Mouse (Mus musculus) limb, embryonic 15.5 days (tissue): ENCODE results near the gene Fam3c. TPM values are rescaled to one million over a fixed set of nuclear protein-coding genes. Genes with fewer than 3 reads are reported as not detected.
"Not testable (repeated sequence)": the region's sequence is repeated elsewhere in the genome, so short reads cannot be mapped to it uniquely, and the experiment has no call there.

Experiments used
- ATAC-seq: fragments of 200-750 bp; cut with Nextera tagmentation; 2 replicates; pipeline ENCODE4 v1.8.0; 2017; ENCODE audit warnings: low read depth, moderate TSS enrichment; ENCODE audit not compliant: insufficient number of reproducible peaks, low FRiP score, low TSS enrichment
- H3K27ac ChIP-seq: fragments of 300-500 bp; sonication (generic); 2 replicates; pipeline ENCODE4 v1.5.1; 2015; ENCODE audit warnings: moderate library complexity, mild to moderate bottlenecking, inconsistent platforms
- H3K27me3 ChIP-seq: fragments of 300-500 bp; sonication (generic); 2 replicates; pipeline ENCODE4 v1.6.1; 2015; ENCODE audit warnings: inconsistent platforms
- H3K36me3 ChIP-seq: fragments of 300-500 bp; sonication (generic); 2 replicates; pipeline ENCODE4 v1.6.1; 2015; ENCODE audit warnings: inconsistent platforms
- H3K4me1 ChIP-seq: fragments of 300-500 bp; sonication (generic); 2 replicates; pipeline ENCODE4 v1.6.1; 2015; ENCODE audit warnings: inconsistent platforms
- H3K4me2 ChIP-seq: fragments of 300-500 bp; sonication (generic); 2 replicates; pipeline ENCODE4 v1.6.1; 2015; ENCODE audit warnings: mild to moderate bottlenecking, inconsistent platforms
- H3K4me3 ChIP-seq: fragments of 300-500 bp; sonication (generic); 2 replicates; pipeline ENCODE4 v1.5.1; 2015; ENCODE audit warnings: mild to moderate bottlenecking, inconsistent platforms
- H3K9ac ChIP-seq: fragments of 300-500 bp; sonication (generic); 2 replicates; pipeline ENCODE4 v1.6.1; 2015; ENCODE audit warnings: inconsistent platforms
- H3K9me3 ChIP-seq: fragments of 300-500 bp; sonication (generic); 2 replicates; pipeline ENCODE4 v1.6.1; 2016; ENCODE audit warnings: inconsistent platforms
- WGBS: fragments of 180-500 bp; shearing (Covaris S2); methylation state at CpG from one replicate; pipeline ENCODE4 v1.1.7; 2015; 5-methylcytosine and 5-hydroxymethylcytosine counted together
- polyA plus RNA-seq: library from polyadenylated mRNA; unstranded; fragments of >200 nt; fragmentation: Nextera tagmentation; extraction: Ambion mirVana; gene quantifications from 2 replicates; pipeline ENCODE4 v1.2.1, GENCODE M21; 2015

Gene Fam3c
- polyA plus RNA-seq, 1 experiment from 2014 or later = 64.3 TPM

DNA sequence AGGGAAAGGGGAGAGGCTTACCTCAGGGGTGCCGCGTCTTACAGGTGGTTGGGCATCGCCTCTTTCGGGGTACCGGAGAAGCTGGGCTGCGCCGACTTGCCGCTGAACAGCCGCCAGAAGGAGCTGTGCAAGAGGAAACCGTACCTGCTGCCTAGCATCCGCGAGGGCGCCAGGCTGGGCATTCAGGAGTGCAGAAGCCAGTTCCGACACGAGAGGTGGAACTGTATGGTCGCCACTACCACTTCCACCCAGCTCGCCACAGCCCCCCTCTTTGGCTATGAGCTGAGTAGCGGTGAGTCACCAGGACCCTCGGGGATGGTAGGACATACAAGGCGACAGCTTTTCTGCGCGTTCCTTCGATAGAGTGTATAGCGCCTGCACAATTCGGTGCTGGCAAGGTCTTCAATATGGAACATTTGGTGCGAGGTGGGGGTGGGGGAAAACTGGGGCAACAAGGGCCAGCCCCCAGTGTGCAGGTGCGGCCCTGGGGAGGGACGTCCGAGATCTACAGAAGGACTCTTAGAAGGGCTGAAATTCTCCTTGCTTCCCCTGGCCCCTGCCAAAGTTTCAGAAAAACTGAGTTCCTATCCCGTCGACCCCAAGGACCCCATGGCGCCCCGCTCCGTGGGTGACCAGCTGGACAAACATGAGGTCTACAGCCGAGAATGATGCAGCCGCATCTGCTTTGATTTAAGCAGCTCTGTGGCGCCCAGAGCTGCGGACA lies 67.1 kb downstream of the Fam3c start:
- ATAC-seq = peak; percentile 44
- peaks cover 46% of the 10 kb centered on the region for H3K27me3 ChIP-seq

DNA sequence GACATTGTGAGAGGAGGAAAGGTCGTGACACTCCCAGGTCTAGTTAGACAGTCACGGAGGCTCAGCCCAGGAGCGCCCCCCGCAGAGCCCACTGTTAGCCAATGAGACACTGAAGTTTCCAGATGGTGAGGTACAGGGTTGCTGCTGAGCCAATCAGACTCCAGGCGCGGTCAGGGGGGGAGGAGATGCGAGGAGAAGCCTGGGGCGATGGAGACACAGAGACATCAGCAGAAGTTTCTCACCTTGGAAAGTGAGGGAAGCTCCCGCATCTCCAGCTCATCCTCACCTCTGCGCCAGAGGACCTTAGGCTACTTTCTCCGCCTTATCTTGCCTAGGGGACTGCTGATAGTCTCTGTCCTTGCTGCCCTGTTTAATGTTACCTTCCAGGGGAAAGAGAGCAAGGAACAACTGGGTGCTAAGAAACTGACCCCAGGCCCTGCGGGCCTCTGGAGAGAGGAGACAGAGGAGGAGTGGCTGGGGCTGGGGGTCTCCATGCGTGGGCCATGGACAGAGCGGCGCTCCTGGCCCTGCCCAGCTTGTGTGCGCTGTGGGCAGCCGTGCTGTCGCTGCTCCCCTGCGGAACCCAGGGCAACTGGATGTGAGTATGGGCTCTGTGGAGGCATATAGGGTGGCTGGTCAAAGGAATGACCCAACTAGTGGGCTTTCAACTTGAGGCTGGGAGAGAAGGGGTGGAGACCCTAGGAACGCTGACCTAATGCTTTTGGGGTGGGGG lies 67.9 kb downstream of the Fam3c start, which contains the start of gene Wnt16:
Wnt16 (plus strand) TSS at position 224 of the 733 bp plus-strand sequence.
- H3K27me3 ChIP-seq = peaks cover 46% of the 10 kb centered on the region
- peak; percentile 65 for ATAC-seq
- under 1% methylated on average over 20 of the region's 20 CpGs for WGBS
- H3K36me3 ChIP-seq = no peaks in the 10 kb centered on the region
- no peaks in the 10 kb centered on the region for H3K9me3 ChIP-seq
- 0 out of 2 replicates have a peak within 1 kb of the TSS, but pooled peaks have one; percentile 10 for H3K9ac ChIP-seq
- H3K4me1 ChIP-seq = peaks cover 23% of the 10 kb centered on the region
- H3K4me2 ChIP-seq = peak within 1 kb of the TSS; percentile 81
- peak within 1 kb of the TSS; percentile 46 for H3K4me3 ChIP-seq
- no peak within 1 kb of the TSS for H3K27ac ChIP-seq

More for the DNA sequence above, 67.1 kb downstream of the Fam3c start:
- WGBS = under 1% methylated on average over 38 of the region's 38 CpGs
- peak overlapping the region; percentile 81 for H3K4me2 ChIP-seq
- H3K4me3 ChIP-seq = peak overlapping the region; percentile 46
- H3K36me3 ChIP-seq = no peaks in the 10 kb centered on the region
- H3K27ac ChIP-seq = no peak overlapping the region
- H3K9ac ChIP-seq = 0 out of 2 replicates have a peak overlapping the region, but pooled peaks have one; percentile 10
- H3K4me1 ChIP-seq = peaks cover 22% of the 10 kb centered on the region
- H3K9me3 ChIP-seq = no peaks in the 10 kb centered on the region

DNA sequence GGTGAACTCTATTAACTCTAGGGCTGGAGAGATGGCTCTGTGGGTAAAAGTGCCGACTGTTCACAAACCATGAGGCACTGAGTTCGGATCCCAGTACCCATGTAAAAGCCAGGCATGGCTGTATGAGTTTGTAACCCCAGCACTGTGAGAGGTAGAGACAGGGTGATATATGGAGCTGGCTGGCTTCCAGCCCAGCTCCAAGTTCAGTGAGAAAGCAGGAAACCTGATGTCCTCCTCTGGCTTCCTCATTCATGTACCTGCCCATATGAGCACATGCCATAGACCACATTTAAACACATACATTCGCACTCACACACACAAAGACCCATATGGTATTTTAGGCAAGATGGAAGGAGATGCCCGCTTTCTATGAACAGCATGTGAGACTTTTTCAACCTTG lies 73.6 kb downstream of the Fam3c start:
- Histone ChIP-seq H3K9me3 (no peaks in the 10 kb centered on the region), H3K27me3 (peaks cover 14% of the 10 kb centered on the region), H3K4me3 (no peak overlapping the region), H3K4me1 (peaks cover 23% of the 10 kb centered on the region), H3K27ac (no peak overlapping the region), H3K4me2 (no peak overlapping the region), H3K36me3 (no peaks in the 10 kb centered on the region), H3K9ac (no peak overlapping the region)
- ATAC-seq = no peak
- WGBS = 68% methylated on average over 4 of the region's 4 CpGs

DNA sequence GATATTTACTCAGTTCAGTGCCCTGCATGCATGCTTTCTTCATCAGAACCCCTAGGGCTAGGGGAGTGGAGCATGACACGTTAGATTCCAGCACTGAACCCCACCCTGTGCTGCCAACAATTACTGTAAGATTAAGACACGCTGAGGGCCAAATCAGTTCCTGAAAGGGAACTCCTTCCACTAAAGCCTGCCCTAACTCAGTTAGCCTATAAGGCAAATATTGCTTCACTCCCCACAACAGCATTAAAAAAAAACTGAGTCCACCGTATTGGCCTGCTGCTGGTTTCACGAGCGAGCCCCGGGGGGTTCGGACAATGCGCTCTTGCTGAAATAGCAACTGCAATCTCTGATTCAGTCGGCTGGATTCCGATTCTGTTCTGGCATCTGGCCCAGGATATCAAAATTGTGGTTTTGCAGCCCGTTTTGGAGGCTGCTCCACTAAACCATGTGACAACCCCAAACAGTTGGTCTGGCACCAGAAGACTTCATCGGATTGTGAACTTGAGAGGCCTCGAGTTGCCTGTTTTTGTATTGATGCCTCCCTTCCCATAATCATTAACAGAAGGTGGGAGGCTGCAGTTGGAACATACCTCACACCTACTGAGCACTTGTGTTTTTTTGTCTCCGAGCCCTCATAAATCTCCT lies 75.7 kb downstream of the Fam3c start:
- Histone ChIP-seq H3K4me2 (peak overlapping the region; percentile 37), H3K9ac (no peak overlapping the region), H3K4me3 (no peak overlapping the region), H3K9me3 (no peaks in the 10 kb centered on the region), H3K27me3 (no peaks in the 10 kb centered on the region), H3K36me3 (no peaks in the 10 kb centered on the region), H3K4me1 (peaks cover 23% of the 10 kb centered on the region), H3K27ac (peak overlapping the region; percentile 33; the same call in 1 of the 2 replicates)
- 7% methylated on average over 14 of the region's 14 CpGs for WGBS
- peak; percentile 79 for ATAC-seq

DNA sequence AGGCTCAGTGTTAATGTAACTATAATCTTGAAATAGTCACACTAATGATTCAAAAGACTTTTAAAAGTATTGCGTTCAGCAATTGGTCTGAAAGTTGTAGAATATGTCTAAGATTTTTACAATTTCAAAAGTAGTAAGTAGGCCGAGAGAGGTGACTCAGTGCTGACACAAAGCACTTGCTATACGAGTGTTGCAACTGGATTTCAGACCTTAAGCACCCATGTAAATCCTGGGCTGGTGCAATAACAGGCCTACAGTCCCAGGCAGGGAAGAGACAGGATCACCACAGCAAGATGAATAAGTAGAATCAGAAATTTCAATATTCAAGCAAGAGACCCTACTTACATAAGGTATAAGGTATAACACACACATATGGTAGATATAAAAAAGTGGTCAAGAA lies 78.1 kb downstream of the Fam3c start:
- ATAC-seq = no peak
- Histone ChIP-seq H3K27ac (no peak overlapping the region), H3K4me3 (no peak overlapping the region), H3K4me1 (peaks cover 19% of the 10 kb centered on the region), H3K36me3 (no peaks in the 10 kb centered on the region), H3K27me3 (no peaks in the 10 kb centered on the region), H3K9ac (no peak overlapping the region), H3K4me2 (no peak overlapping the region), H3K9me3 (no peaks in the 10 kb centered on the region)
- WGBS = 81% methylated on average over 3 of the region's 3 CpGs

DNA sequence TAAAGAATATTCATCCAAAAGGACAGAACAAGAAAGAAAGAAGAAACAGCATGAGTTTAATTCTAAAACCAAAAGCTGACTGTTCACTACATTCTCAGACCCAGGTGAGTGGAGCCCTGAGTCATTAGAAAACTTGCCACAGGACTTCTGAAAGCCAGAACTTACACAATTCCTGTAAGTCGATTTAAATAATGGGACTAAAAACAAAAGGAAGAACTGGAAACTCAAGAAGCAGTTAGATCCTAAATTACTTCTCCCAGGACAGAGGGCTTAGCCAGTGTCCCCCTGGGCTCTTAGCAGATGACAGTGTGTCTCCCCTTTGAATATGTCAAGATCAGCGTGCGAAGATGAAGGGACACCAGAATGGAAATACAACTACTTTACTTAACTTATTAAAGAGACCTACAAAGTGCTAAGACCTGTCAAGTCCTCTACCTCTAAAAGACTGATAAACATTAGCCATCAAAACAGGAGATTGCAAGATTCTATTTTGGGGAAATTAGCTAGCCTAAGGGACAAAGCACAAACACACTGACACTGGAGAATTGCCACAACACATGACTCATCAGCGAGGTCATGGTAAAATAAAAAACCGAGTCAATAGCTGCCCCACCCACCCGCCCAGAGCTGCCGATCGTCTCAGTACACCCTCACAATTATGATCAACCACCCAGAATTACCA lies 86.1 kb downstream of the Fam3c start:
- no peak overlapping the region for H3K9ac ChIP-seq
- no peaks in the 10 kb centered on the region for H3K36me3 ChIP-seq
- no peaks in the 10 kb centered on the region for H3K4me1 ChIP-seq
- WGBS = 56% methylated on average over 8 of the region's 8 CpGs
- H3K27ac ChIP-seq = no peak overlapping the region
- H3K27me3 ChIP-seq = no peaks in the 10 kb centered on the region
- H3K9me3 ChIP-seq = no peaks in the 10 kb centered on the region
- no peak overlapping the region for H3K4me3 ChIP-seq
- H3K4me2 ChIP-seq = no peak overlapping the region
- ATAC-seq = no peak

DNA sequence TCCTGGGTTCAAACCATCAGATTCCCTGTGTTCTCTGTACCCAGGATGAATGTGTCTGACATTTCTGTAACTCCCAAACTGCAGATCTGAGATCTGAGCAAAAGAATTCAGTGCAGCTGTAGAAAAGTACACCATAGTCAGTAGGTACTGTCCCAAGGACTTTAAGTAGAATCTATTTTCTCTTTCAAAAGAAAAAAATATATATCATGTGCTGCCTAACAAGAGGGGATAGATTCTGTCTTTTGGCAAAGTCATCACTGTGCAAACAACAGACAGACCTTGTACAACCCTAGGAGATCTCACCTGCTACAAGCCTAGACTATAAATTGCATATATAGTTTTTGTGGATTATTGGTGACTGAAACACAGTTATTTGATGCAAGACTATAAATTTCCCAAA lies 87.4 kb downstream of the Fam3c start:
- H3K36me3 ChIP-seq = no peaks in the 10 kb centered on the region
- H3K27ac ChIP-seq = no peak overlapping the region
- H3K27me3 ChIP-seq = no peaks in the 10 kb centered on the region
- H3K4me1 ChIP-seq = no peaks in the 10 kb centered on the region
- ATAC-seq = no peak
- no peak overlapping the region for H3K4me3 ChIP-seq
- H3K4me2 ChIP-seq = no peak overlapping the region
- no peaks in the 10 kb centered on the region for H3K9me3 ChIP-seq
- H3K9ac ChIP-seq = no peak overlapping the region

DNA sequence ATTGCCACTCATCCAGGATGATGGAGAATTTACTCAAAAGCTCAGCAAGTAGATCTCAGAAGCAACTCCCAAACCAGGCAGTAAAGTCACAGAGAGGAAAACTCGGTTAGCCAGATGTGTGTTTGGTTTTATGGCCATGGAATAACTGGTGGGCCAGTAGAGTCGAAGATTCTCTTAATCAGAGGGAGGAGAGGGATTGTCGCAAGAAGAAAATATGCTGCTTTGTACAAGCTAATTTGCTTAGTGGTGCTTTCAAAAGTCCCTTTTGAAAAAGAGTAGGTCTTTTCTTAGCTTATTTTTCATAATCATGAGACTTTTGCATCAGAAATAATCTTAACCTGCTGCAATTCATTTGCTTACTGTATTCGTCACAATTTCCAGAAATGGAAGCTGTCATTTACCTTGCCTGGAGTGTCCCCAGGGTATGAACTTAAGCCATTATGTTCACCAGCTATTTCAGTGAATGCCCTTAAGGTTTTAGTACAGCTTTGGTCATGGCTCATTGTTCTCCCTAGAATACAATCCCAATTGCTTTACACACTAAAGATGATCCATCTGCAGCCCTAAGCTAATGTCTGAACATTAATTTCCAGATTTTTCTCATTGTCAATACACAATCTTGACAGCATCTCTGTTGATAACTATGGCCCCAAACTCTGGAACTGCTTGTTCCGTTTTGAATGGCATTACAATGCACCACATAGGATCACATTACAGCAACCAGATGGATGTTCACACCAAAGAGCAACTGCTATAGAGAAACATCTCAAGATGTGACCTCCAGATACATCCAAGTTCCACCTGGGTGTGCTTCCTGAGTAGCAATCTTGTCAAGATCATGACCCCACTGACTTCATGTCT lies 88.0 kb downstream of the Fam3c start:
- no peak overlapping the region for H3K9ac ChIP-seq
- ATAC-seq = no peak

DNA sequence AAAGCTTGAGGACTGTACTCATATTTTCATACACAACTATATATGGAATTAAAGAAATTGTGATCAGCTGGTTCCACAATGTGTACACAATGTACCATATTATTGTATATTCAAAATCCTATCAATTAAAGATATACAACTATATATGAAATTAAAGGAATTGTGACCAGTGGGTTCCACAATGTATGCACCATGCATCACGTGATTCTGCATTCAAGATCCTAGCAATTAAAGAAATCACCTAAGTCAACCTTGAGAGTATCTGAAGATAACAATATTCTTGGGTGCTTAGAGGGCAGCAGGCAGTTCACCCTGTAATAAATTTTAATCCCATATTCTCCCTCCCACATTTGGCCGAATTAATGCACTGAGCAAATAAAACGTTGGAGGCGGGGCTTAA lies 90.0 kb downstream of the Fam3c start:
- no peaks in the 10 kb centered on the region for H3K4me1 ChIP-seq
- H3K27me3 ChIP-seq = no peaks in the 10 kb centered on the region
- H3K27ac ChIP-seq = no peak overlapping the region
- H3K9me3 ChIP-seq = no peaks in the 10 kb centered on the region
- no peaks in the 10 kb centered on the region for H3K36me3 ChIP-seq
- no peak for ATAC-seq
- H3K4me3 ChIP-seq = no peak overlapping the region
- H3K9ac ChIP-seq = no peak overlapping the region
- 78% methylated on average over 4 of the region's 4 CpGs for WGBS
- H3K4me2 ChIP-seq = no peak overlapping the region

More for the DNA sequence above, 88.0 kb downstream of the Fam3c start:
- Histone ChIP-seq H3K36me3 (no peaks in the 10 kb centered on the region), H3K27ac (no peak overlapping the region), H3K4me1 (no peaks in the 10 kb centered on the region), H3K4me3 (no peak overlapping the region), H3K27me3 (no peaks in the 10 kb centered on the region), H3K4me2 (no peak overlapping the region), H3K9me3 (no peaks in the 10 kb centered on the region)
- WGBS = 59% methylated on average over 5 of the region's 5 CpGs

DNA sequence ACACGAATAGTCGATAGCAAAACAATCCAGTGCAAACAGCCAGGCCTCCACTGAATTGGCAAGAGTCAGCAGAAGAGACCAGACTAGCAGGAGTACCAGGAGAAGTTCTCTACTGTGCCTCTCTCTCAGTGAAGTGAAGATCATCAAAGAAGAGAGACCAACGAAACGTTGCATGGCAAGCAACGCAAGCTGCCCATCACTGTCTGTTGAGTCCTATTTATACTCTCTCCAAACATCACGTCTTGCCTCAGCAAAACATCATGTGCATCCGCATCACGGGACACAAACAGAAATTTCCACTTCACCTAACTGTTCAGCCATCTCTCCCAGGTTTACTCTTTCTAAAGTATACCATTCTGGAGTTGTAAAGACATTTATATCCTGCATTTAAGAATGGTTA lies 91.9 kb downstream of the Fam3c start:
- H3K36me3 ChIP-seq, H3K4me2 ChIP-seq, H3K9me3 ChIP-seq, H3K4me3 ChIP-seq, H3K27me3 ChIP-seq, ATAC-seq, H3K27ac ChIP-seq, H3K4me1 ChIP-seq, H3K9ac ChIP-seq: not testable (repeated sequence)
- WGBS = 89% methylated on average over 8 of the region's 8 CpGs

DNA sequence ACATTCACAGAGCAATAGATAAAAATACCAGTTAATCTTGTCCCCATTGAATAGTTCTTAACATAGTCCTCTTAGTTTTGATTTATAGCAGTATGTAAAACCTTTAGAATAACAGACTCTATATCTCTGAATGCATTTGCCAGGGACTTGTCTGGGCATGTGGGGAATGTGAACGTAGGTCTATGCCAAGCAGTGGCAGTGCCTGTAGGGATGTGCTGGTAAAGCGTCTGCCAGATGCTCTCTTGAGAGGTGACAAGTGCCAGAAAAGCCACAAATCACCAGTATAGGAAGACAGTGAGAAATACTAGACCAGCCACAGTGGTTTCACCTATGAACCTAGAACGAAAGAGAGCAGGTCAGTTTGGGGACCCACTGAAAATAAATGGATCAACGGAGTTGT lies 93.5 kb downstream of the Fam3c start:
- Histone ChIP-seq H3K9me3 (no peaks in the 10 kb centered on the region), H3K27ac (no peak overlapping the region), H3K36me3 (no peaks in the 10 kb centered on the region), H3K9ac (no peak overlapping the region), H3K4me3 (no peak overlapping the region), H3K4me2 (no peak overlapping the region), H3K27me3 (no peaks in the 10 kb centered on the region), H3K4me1 (no peaks in the 10 kb centered on the region)
- ATAC-seq = no peak
- WGBS = 52% methylated on average over 4 of the region's 4 CpGs
